Mouse (Mus musculus): ENCODE measurements around the gene Rai1. TPM values are rescaled to one million over a fixed set of nuclear protein-coding genes. Genes with fewer than 3 reads are reported as not detected.

The Rai1 gene
- polyA plus RNA-seq, 1 experiment, result 133 TPM

- no peak for TF ChIP-seq GATA1 (IDR thresholded peaks at IDR 0.05; ENCODE audit: low read length)
These were observed 98.2 kb downstream of the Rai1 start for GRCm38 (mm10) chr11:60202710-60203638.

- TF ChIP-seq GATA1 (IDR thresholded peaks at IDR 0.05; ENCODE audit: low read length), result no peak
These were observed 100.2 kb downstream of the Rai1 start for GRCm38 (mm10) chr11:60205026-60205425.

- no peak for TF ChIP-seq GATA1 (IDR thresholded peaks at IDR 0.05; ENCODE audit: low read length)
These were observed 101.4 kb downstream of the Rai1 start for GRCm38 (mm10) chr11:60206207-60206606.

- no peak for TF ChIP-seq GATA1 (IDR thresholded peaks at IDR 0.05; ENCODE audit: low read length)
These were observed 103.4 kb downstream of the Rai1 start for GRCm38 (mm10) chr11:60208201-60208600.

GRCm38 (mm10) chr11:60208712-60209111 lies 103.9 kb downstream of the Rai1 start:
- no peak for TF ChIP-seq GATA1 (IDR thresholded peaks at IDR 0.05; ENCODE audit: low read length)

GRCm38 (mm10) chr11:60209217-60209932 lies 104.6 kb downstream of the Rai1 start:
- TF ChIP-seq GATA1 (IDR thresholded peaks at IDR 0.05; ENCODE audit: low read length), result no peak

GRCm38 (mm10) chr11:60209933-60210249 lies 105.1 kb downstream of the Rai1 start:
- no peak for TF ChIP-seq GATA1 (IDR thresholded peaks at IDR 0.05; ENCODE audit: low read length)

GRCm38 (mm10) chr11:60210305-60210724 lies 105.5 kb downstream of the Rai1 start:
- no peak for TF ChIP-seq GATA1 (IDR thresholded peaks at IDR 0.05; ENCODE audit: low read length)

- TF ChIP-seq GATA1 (IDR thresholded peaks at IDR 0.05; ENCODE audit: low read length), result no peak
These were observed 106.3 kb downstream of the Rai1 start for GRCm38 (mm10) chr11:60211152-60211551.

- TF ChIP-seq GATA1 (IDR thresholded peaks at IDR 0.05; ENCODE audit: low read length), result no peak
These were observed 106.9 kb downstream of the Rai1 start for GRCm38 (mm10) chr11:60211761-60212160.

- TF ChIP-seq GATA1 (IDR thresholded peaks at IDR 0.05; ENCODE audit: low read length), result no peak
These were observed 108.5 kb downstream of the Rai1 start for GRCm38 (mm10) chr11:60213266-60213665.

- TF ChIP-seq GATA1 (IDR thresholded peaks at IDR 0.05; ENCODE audit: low read length), result no peak
These were observed 111.9 kb downstream of the Rai1 start for GRCm38 (mm10) chr11:60216671-60217070.

GRCm38 (mm10) chr11:60217467-60217866 lies 112.7 kb downstream of the Rai1 start:
- TF ChIP-seq GATA1 (IDR thresholded peaks at IDR 0.05; ENCODE audit: low read length), result no peak

- no peak for TF ChIP-seq GATA1 (IDR thresholded peaks at IDR 0.05; ENCODE audit: low read length)
These were observed 114.8 kb downstream of the Rai1 start for GRCm38 (mm10) chr11:60219609-60220008.

- TF ChIP-seq GATA1 (IDR thresholded peaks at IDR 0.05; ENCODE audit: low read length), result no peak
These were observed 115.5 kb downstream of the Rai1 start for GRCm38 (mm10) chr11:60220291-60220804.

GRCm38 (mm10) chr11:60221425-60221824 lies 116.6 kb downstream of the Rai1 start:
- no peak for TF ChIP-seq GATA1 (IDR thresholded peaks at IDR 0.05; ENCODE audit: low read length)

All from G1E-ER4 (cell line).